Mouse (Mus musculus): Measurements from ENCODE around the gene Stk32c. TPM values are rescaled to one million over a fixed set of nuclear protein-coding genes. Genes with fewer than 3 reads are reported as not detected.

Stk32c gene
- 0.10 and 0.29 TPM in 2 replicates for polyA plus RNA-seq (2015; fragmentation: Nextera tagmentation; extraction: Ambion mirVana)

GRCm38 (mm10) chr7:139212754-139213745 lies at the start of gene Stk32c, which contains the start of gene Lrrc27:
Gene Stk32c (minus strand): TSS chr7:139213307.
Gene Lrrc27 (plus strand): TSS chr7:139212988.
- Histone ChIP-seq H3K36me3 (no peaks in the 10 kb centered on the region), H3K27ac (peak within 1 kb of the TSS; percentile 59), H3K4me2 (replicated peaks) (peak within 1 kb of the TSS; percentile 82), H3K27me3 (replicated peaks) (no peaks in the 10 kb centered on the region), H3K4me1 (replicated peaks) (peaks cover 9% of the 10 kb centered on the region; the same call in 1 of the 2 replicates), H3K9me3 (no peaks in the 10 kb centered on the region), H3K4me3 (replicated peaks) (peak within 1 kb of the TSS; percentile 63), H3K9ac (peak within 1 kb of the TSS; percentile 69)
- 2% methylated on average over 53 of the region's 53 CpGs for WGBS
- ATAC-seq, result peak; percentile 98

DNA sequence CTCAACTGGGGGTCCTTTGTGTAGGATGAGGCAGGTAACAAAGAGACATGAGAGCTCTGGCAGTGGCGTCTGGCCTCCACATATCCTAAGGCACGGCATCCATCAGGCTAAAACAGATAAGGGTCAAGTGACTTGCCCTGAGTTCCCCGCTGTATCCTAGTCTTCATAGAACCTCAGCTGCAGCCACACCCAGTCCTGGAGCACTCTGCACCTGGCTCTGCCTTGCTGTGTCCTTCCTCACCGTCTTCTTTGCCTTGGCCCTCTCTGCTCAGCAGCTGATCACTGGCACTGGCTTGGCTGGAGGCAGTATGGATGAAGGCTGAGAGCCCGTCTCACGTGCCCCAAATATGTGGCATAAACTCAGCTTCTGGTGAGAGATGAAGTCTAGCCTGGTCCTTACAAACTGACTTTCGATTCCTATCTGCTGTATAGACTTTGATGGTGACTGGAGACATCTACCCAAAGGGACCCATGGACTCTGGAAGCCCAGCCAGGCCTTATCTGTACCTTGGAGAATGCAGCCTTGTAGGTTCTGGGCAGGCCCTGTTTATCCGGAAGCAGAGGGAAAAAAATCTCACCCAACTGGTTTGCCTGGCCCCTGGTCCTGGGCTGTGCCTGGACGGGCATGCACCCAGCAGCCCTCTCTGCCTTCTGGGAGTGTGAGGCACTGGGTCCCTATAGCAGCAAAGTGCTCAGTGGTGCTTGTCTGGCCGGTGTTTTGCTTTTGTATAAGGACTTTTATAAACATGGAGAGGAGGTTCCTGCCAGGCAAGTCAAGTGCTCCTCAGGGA lies 44.8 kb upstream of the Stk32c start:
- Histone ChIP-seq H3K9me3 (no peaks in the 10 kb centered on the region), H3K4me2 (replicated peaks) (peak overlapping the region; percentile 42), H3K36me3 (peaks cover 25% of the 10 kb centered on the region), H3K9ac (no peak overlapping the region), H3K4me3 (replicated peaks) (no peak overlapping the region), H3K4me1 (replicated peaks) (peaks cover 36% of the 10 kb centered on the region), H3K27me3 (replicated peaks) (no peaks in the 10 kb centered on the region), H3K27ac (peak overlapping the region; percentile 74)
- peak; percentile 96 for ATAC-seq
- WGBS, result 48% methylated on average over 10 of the region's 10 CpGs

DNA sequence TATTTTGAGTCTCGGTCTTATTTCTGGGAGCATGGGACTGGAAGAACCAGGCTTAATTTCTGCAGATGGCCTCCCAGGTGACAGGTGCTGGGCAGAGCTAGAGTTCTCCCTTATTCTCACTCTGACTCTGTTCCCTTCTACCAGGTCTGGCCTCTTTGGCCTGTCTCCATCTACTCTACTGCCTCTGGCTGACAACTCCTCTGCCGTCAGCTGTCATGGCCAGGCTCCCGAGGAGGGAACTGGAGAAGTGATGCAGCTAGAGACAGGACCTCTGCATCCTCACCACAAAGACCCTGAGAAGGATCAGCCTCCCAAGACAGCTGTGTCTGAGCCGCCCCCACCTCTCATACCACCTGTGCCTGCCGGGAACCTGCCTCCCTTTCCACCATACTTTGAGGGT lies 41.5 kb upstream of the Stk32c start:
- Histone ChIP-seq H3K36me3 (peaks cover 23% of the 10 kb centered on the region), H3K27me3 (replicated peaks) (no peaks in the 10 kb centered on the region), H3K9ac (no peak overlapping the region), H3K4me3 (replicated peaks) (no peak overlapping the region), H3K4me2 (replicated peaks) (no peak overlapping the region), H3K9me3 (no peaks in the 10 kb centered on the region), H3K4me1 (replicated peaks) (peaks cover 69% of the 10 kb centered on the region), H3K27ac (no peak overlapping the region)
- no peak for ATAC-seq
- 78% methylated on average over 5 of the region's 5 CpGs for WGBS

- no peak overlapping the region for H3K4me3 ChIP-seq (replicated peaks)
- H3K9ac ChIP-seq, result peak overlapping the region; percentile 12; the same call in 1 of the 2 replicates
- no peaks in the 10 kb centered on the region for H3K27me3 ChIP-seq (replicated peaks)
- H3K36me3 ChIP-seq, result peaks cover 18% of the 10 kb centered on the region
- H3K4me1 ChIP-seq (replicated peaks), result peaks cover 70% of the 10 kb centered on the region
- WGBS, result 66% methylated on average over 3 of the region's 3 CpGs
- peak overlapping the region; percentile 83 for H3K4me2 ChIP-seq (replicated peaks)
- no peaks in the 10 kb centered on the region for H3K9me3 ChIP-seq
- ATAC-seq, result no peak
- peak overlapping the region; percentile 95 for H3K27ac ChIP-seq
Observed at GRCm38 (mm10) chr7:139253462-139253861, 40.4 kb upstream of the Stk32c start.

- Histone ChIP-seq H3K4me1 (replicated peaks) (peaks cover 67% of the 10 kb centered on the region), H3K9ac (peak overlapping the region; percentile 12; the same call in 1 of the 2 replicates), H3K27ac (peak overlapping the region; percentile 95), H3K4me2 (replicated peaks) (peak overlapping the region; percentile 83), H3K36me3 (peaks cover 18% of the 10 kb centered on the region), H3K27me3 (replicated peaks) (no peaks in the 10 kb centered on the region), H3K9me3 (no peaks in the 10 kb centered on the region), H3K4me3 (replicated peaks) (0 out of 2 replicates have a peak overlapping the region, but pooled peaks have one; percentile 9)
- ATAC-seq, result no peak
- WGBS, result 48% methylated on average over 9 of the region's 9 CpGs
Observed at GRCm38 (mm10) chr7:139252986-139253385, 39.9 kb upstream of the Stk32c start.

- H3K4me3 ChIP-seq (replicated peaks), result 0 out of 2 replicates have a peak overlapping the region, but pooled peaks have one; percentile 9
- no peak for ATAC-seq
- H3K27me3 ChIP-seq (replicated peaks), result no peaks in the 10 kb centered on the region
- H3K9ac ChIP-seq, result peak overlapping the region; percentile 12; the same call in 1 of the 2 replicates
- H3K4me2 ChIP-seq (replicated peaks), result peak overlapping the region; percentile 83
- peaks cover 18% of the 10 kb centered on the region for H3K36me3 ChIP-seq
- H3K4me1 ChIP-seq (replicated peaks), result peaks cover 67% of the 10 kb centered on the region
- peak overlapping the region; percentile 95; the same call in 1 of the 2 replicates for H3K27ac ChIP-seq
- 65% methylated on average over 7 of the region's 7 CpGs for WGBS
- no peaks in the 10 kb centered on the region for H3K9me3 ChIP-seq
Observed at GRCm38 (mm10) chr7:139252566-139252965, 39.5 kb upstream of the Stk32c start.

- Histone ChIP-seq H3K36me3 (peaks cover 18% of the 10 kb centered on the region), H3K4me1 (replicated peaks) (peaks cover 67% of the 10 kb centered on the region), H3K4me2 (replicated peaks) (peak overlapping the region; percentile 83), H3K27ac (peak overlapping the region; percentile 95), H3K4me3 (replicated peaks) (0 out of 2 replicates have a peak overlapping the region, but pooled peaks have one; percentile 9), H3K27me3 (replicated peaks) (no peaks in the 10 kb centered on the region), H3K9me3 (no peaks in the 10 kb centered on the region), H3K9ac (peak overlapping the region; percentile 36)
- peak; percentile 40 for ATAC-seq
- 9% methylated on average over 5 of the region's 5 CpGs for WGBS
Observed at GRCm38 (mm10) chr7:139251881-139252301, 38.8 kb upstream of the Stk32c start.

DNA sequence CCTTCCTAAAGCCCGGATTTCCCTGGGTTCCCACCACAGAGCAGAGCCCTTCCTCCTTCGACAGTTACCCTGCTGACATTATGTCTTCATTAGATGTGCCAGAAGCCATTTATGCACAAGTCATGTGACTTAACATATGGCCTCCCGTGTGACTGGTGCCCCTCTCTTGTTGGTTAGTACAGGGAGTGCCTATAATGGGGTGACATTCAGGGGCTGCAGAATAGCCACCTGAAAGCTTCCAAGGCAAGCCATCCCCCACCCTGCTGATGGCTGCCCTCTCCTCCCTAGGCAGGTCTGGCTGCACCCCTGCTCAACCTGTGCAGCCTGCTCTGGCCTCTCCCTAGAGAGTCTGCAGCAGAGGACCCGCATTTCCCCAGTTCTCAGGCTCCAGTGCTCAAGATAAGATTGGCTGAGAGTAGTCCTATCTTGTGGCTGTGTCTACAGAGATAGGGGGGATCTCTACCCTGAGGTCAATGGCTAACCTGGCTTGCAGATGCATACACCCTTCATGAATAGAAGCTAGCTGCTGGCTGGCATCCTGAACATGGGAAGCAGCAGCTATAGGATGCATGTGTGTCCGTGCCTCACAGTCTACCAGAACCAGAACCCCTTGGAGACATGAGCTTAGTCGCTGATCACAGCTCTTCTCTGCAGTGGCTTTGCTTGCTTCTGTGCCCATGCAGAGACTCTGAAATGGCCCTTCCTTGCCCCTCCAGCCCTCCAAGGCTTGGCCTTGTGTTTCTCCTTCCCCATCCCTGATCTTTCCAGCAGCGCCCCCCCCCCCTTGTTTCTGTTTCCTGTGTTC lies 36.5 kb upstream of the Stk32c start:
- Histone ChIP-seq H3K9me3 (no peaks in the 10 kb centered on the region), H3K4me3 (replicated peaks) (peak overlapping the region; percentile 51), H3K4me1 (replicated peaks) (peaks cover 76% of the 10 kb centered on the region), H3K9ac (peak overlapping the region; percentile 90), H3K36me3 (no peaks in the 10 kb centered on the region), H3K4me2 (replicated peaks) (peak overlapping the region; percentile 83), H3K27ac (peak overlapping the region; percentile 95), H3K27me3 (replicated peaks) (no peaks in the 10 kb centered on the region)
- ATAC-seq, result 0 out of 2 replicates have a peak, but pooled peaks have one; percentile 4
- WGBS, result 37% methylated on average over 7 of the region's 7 CpGs

GRCm38 (mm10) chr7:139248615-139249405 lies 35.7 kb upstream of the Stk32c start:
- WGBS, result 1% methylated on average over 45 of the region's 45 CpGs
- Histone ChIP-seq H3K27me3 (replicated peaks) (no peaks in the 10 kb centered on the region), H3K4me2 (replicated peaks) (peak overlapping the region; percentile 83), H3K4me1 (replicated peaks) (peaks cover 75% of the 10 kb centered on the region), H3K4me3 (replicated peaks) (peak overlapping the region; percentile 51), H3K9ac (peak overlapping the region; percentile 90), H3K9me3 (no peaks in the 10 kb centered on the region), H3K27ac (peak overlapping the region; percentile 95), H3K36me3 (no peaks in the 10 kb centered on the region)
- peak; percentile 3; the same call in 1 of the 2 replicates for ATAC-seq

DNA sequence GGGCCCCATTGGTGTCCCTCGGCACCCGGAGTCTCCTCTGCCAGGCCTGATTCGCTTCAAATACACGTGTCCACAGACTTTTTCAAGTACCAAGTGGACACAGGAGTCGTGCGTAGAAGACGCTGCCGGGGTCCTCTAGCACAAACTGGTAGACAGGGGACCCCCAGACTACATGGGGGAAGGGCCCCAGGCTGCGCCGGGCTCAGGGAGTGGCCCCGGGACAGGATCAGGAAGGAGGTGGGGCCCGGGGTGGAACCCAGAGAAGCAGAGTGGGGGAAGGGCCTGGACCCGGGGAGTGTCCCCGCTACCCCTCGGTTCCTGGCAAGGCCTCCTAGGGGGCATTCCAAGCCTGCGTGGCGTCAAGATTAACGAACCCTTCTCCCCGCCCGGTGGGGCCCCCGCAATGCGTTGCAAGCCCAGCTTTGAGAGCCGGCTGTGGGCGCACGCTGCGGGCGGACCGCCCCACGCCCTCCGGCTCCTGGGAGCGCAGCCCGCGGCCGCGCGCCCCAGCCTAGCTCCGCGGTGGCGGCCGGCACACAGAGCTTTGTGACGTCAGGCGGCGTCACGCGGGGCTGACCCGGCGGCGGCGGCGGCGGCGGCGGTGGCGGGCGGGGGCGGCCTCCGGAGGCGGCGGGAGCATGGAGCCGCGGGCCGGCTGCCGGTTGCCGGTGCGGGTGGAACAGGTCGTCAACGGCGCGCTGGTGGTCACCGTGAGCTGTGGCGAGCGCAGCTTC lies 34.9 kb upstream of the Stk32c start, which contains the start of gene Pwwp2b:
Pwwp2b (plus strand) TSS at position 602 of the 734 bp plus-strand sequence.
- Histone ChIP-seq H3K4me1 (replicated peaks) (peaks cover 68% of the 10 kb centered on the region), H3K27ac (peak within 1 kb of the TSS; percentile 95), H3K27me3 (replicated peaks) (no peaks in the 10 kb centered on the region), H3K36me3 (no peaks in the 10 kb centered on the region), H3K9me3 (no peaks in the 10 kb centered on the region), H3K9ac (peak within 1 kb of the TSS; percentile 90), H3K4me3 (replicated peaks) (peak within 1 kb of the TSS; percentile 51), H3K4me2 (replicated peaks) (peak within 1 kb of the TSS; percentile 83)
- peak; percentile 83 for ATAC-seq
- under 1% methylated on average over 68 of the region's 72 CpGs for WGBS
